Mouse (Mus musculus) urinary bladder, adult 18-20 months (tissue): ENCODE data around the gene Gm7861.
"Not testable (repeated sequence)": the region's sequence is repeated elsewhere in the genome, so short reads cannot be mapped to it uniquely, and the experiment has no call there.

ENCODE experiments used
- DNase-seq, 2 experiments: peaks; one replicate each; pipeline ENCODE4 v3.0.0; 2022; ENCODE audit warnings: low spot score in 2 of 2, mixed read lengths in 2 of 2

Gene Gm7861

DNA sequence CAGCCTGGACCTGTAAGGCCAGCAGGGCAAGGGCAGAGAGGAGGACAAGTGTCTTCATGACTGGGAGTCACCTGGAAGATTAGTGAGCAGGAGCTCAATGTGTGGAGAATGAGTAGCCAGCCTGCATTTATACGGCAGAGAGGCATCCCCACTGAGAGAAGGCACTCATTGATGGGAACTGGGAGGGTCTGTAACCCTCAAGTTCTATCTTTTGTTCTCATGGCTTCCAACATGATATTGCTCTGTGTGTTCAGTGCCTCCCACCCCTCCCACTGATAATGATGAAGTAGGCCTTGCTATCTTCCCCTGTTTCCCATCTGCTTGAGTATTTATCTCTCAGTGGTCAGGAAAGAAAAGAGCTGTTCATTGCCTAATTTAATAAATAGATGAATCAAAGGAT, at the start of gene Gm7861:
Gm7861 (minus strand) TSS at position 101 of the 400 bp plus-strand sequence.
- not testable (repeated sequence) for DNase-seq

DNA sequence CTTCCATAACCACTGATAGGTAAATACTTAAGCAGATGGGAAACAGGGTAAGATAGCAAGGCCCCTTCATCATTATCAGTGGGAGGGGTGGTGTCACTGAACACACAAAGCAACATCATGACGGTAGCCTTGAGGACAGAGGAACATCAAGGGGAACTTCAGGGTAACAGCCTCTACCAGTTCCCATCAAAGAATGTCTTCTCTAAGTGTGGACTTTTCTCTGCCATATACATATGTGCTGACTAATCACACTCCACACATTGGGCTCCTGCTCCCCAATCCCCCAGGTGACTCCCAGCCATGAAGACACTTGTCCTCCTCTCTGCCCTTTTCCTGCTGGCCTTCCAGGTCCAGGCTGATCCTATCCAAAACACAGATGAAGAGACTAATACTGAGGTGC, 23.6 kb upstream of the Gm7861 start, which contains the start of gene Defa26:
Defa26 (plus strand) TSS at position 301 of the 400 bp plus-strand sequence.
- DNase-seq, result not testable (repeated sequence)

DNA sequence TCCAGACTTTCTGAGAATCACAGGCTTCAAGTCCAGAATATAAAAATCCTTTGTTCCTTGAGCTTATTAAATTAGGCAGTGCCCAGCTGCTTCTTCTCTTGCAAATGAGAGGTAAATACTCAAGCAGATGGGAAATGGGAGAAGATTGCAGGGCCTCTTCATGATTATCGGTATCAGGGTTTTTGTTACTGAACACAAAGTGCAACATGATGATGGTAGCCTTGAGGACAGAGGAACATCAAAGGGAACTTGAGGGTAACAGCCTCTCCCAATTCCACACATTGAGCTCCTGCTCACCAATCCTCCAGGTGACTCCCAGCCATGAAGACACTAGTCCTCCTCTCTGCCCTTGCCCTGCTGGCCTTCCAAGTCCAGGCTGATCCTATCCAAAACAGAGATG, 11.6 kb downstream of the Gm7861 start, which contains the start of gene Defa28:
Defa28 (plus strand) TSS at position 301 of the 400 bp plus-strand sequence.
- not testable (repeated sequence) for DNase-seq

DNA sequence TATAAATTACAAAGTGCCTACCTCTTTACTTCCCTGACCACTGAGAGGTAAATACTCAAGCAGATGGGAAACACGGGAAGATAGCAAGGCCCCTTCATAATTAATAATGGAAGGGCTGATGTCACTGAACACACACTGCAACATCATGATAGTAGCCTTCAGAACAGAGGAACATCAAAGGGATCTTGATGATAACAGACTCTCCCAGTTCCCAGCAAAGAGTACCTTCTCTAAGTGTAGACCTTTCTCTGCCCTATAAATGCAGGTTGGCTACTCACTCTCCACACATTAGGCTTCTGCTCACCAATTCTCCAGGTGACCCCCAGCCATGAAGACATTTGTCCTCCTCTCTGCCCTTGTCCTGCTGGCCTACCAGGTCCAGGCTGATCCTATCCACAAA, 29.2 kb downstream of the Gm7861 start, which contains the start of gene Defa37:
Defa37 (plus strand) TSS at position 301 of the 400 bp plus-strand sequence.
- not testable (repeated sequence) for DNase-seq
